Mouse (Mus musculus) ES-E14 (cell line): ENCODE results near the gene Stox2.

Experiments used
- MAFK ChIP-seq: IDR thresholded peaks from 2 replicates; pipeline ENCODE4 v1.6.1; 2014; ENCODE audit warnings: mild to moderate bottlenecking, low read depth, low read length, inconsistent platforms; ENCODE audit not compliant: insufficient read depth
- ZNF384 ChIP-seq: IDR thresholded peaks from 2 replicates; pipeline ENCODE4 v1.6.1; 2012; ENCODE audit warnings: low read depth, low read length, inconsistent platforms

- TF ChIP-seq ZNF384 (no peak), MAFK (no peak)
Measured at GRCm38 (mm10) chr8:47284329-47285326, 161.5 kb downstream of the Stox2 start.
